Mouse (Mus musculus) lung, adult 2 months (tissue): ENCODE results near the gene Sgcd.

Experiments
- CTCF ChIP-seq: fragments of 200-500 bp; IDR thresholded peaks from 2 replicates; pipeline ENCODE4 v1.5.1; 2011; ENCODE audit warnings: mild to moderate bottlenecking, low read length, control low read depth; ENCODE audit not compliant: insufficient read depth
- POLR2A ChIP-seq: fragments of 200-500 bp; IDR thresholded peaks from 2 replicates; pipeline ENCODE4 v1.6.1; 2011; ENCODE audit warnings: low read depth, mild to moderate bottlenecking, control low read depth, low read length, borderline replicate concordance; ENCODE audit errors: extremely low read depth

DNA sequence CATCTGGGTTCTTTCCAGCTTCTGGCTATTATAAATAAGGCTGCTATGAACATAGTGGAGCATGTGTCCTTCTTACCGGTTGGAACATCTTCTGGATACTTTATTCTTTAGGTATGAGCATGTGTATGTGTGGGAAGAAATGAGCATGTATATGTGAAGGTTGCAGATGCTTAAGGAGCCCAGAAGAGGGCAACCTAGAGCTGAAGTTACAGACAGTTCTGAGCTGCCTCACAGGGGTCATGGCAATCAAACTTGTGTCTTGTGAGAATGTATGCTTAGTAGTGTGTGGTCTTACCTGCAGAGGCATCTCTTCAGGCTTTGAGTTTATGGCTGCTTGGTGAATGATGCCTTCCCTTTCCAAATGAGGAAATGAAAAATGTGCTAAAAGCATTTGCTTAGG lies 1084.5 kb downstream of the Sgcd start:
- TF ChIP-seq CTCF (no peak), POLR2A (no peak)
